Mouse (Mus musculus) hindbrain, embryonic 10.5 days (tissue): ENCODE data around the gene Olfml3. TPM values are rescaled to one million over a fixed set of nuclear protein-coding genes. Genes with fewer than 3 reads are reported as not detected.

Experiments used
- DNase-seq: peaks from one replicate; pipeline ENCODE4 v3.0.0-alpha.2; 2017; ENCODE audit warnings: low spot score
- H3K27ac ChIP-seq: fragments of 300-500 bp; sonication (generic); 2 replicates; pipeline ENCODE4 v1.5.1; 2016; ENCODE audit warnings: mild to moderate bottlenecking, moderate library complexity
- H3K27me3 ChIP-seq: fragments of 300-500 bp; sonication (generic); 2 replicates; pipeline ENCODE4 v1.6.1; 2016; ENCODE audit warnings: mild to moderate bottlenecking; ENCODE audit not compliant: poor library complexity, insufficient read depth, severe bottlenecking
- H3K36me3 ChIP-seq: fragments of 300-500 bp; sonication (generic); 2 replicates; pipeline ENCODE4 v1.6.1; 2016; ENCODE audit warnings: mild to moderate bottlenecking, moderate library complexity
- H3K4me1 ChIP-seq: fragments of 300-500 bp; sonication (generic); replicated peaks from 2 replicates; pipeline ENCODE4 v1.6.1; 2016; ENCODE audit warnings: mild to moderate bottlenecking
- H3K4me3 ChIP-seq: fragments of 300-500 bp; sonication (generic); 2 replicates; pipeline ENCODE4 v1.5.1; 2016; ENCODE audit warnings: mild to moderate bottlenecking, moderate library complexity
- H3K9me3 ChIP-seq: fragments of 300-500 bp; sonication (generic); 2 replicates; pipeline ENCODE4 v1.6.1; 2016; ENCODE audit warnings: mild to moderate bottlenecking, moderate library complexity
- WGBS: fragments of 180-500 bp; shearing (Covaris S2); methylation state at CpG from one replicate; pipeline ENCODE4 v1.1.7; 2016; 5-methylcytosine and 5-hydroxymethylcytosine counted together
- polyA plus RNA-seq: library from polyadenylated mRNA; unstranded; fragments of >200 nt; fragmentation: Nextera tagmentation; extraction: Ambion mirVana; gene quantifications from 2 replicates; pipeline ENCODE4 v1.2.1, GENCODE M21; 2016

The Olfml3 gene
- polyA plus RNA-seq, 1 experiment from 2014 or later: 10.6 TPM

DNA sequence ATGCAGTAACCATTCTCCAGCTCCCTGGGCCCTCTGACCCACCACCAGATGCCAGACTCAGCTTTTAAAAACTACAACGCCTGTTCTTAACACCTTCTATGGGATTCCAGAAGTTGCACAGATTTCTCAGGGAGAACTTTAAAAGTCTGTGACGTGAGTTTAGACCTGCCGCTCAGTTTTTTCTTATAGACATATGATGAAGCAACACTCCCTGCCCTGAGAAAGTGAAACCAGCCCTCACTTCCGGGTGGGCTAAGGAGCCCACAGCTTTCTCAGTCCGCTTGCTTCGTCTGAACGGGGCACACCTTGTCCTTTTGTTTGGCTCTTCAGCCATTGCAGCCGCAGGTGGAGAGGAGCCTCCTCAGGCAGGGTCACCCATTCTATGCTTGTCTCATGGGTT lies 22.9 kb downstream of the Olfml3 start:
- Histone ChIP-seq H3K9me3 (no peaks in the 10 kb centered on the region), H3K27me3 (peaks cover 12% of the 10 kb centered on the region), H3K4me3 (no peak overlapping the region), H3K36me3 (no peaks in the 10 kb centered on the region), H3K27ac (peak overlapping the region; percentile 29; the same call in 1 of the 2 replicates), H3K4me1 (peaks cover 37% of the 10 kb centered on the region)
- WGBS: 87% methylated on average over 8 of the region's 8 CpGs
- DNase-seq: no peak

GRCm38 (mm10) chr3:103714236-103714875 lies 23.4 kb downstream of the Olfml3 start:
- H3K27me3 ChIP-seq: peaks cover 12% of the 10 kb centered on the region
- 73% methylated on average over 7 of the region's 7 CpGs for WGBS

DNA sequence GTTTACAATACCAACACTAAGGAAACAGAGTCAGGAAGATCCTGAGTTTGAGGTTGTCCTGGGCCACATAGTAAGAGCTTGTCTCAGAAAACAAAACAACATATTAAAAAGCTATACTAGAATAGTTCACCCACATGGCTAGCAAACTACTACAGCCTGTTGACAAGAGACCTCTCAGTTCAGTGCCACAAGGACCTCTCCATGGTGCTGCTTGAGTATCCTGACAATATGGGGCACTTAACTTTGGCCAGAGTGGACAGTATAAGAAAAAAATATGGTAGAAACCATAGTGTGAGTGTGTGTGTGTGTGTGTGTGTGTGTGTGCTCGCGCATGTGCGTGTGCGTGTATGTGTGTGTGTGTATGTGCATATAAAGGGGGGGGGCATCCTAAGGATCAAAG lies 25.6 kb downstream of the Olfml3 start:
- peaks cover 15% of the 10 kb centered on the region for H3K27me3 ChIP-seq
- H3K4me1 ChIP-seq: peaks cover 30% of the 10 kb centered on the region
- no peak overlapping the region for H3K4me3 ChIP-seq
- 97% methylated on average over 4 of the region's 4 CpGs for WGBS
- no peak overlapping the region for H3K27ac ChIP-seq
- DNase-seq: no peak
- H3K9me3 ChIP-seq: no peaks in the 10 kb centered on the region
- no peaks in the 10 kb centered on the region for H3K36me3 ChIP-seq

More at GRCm38 (mm10) chr3:103714236-103714875, 23.4 kb downstream of the Olfml3 start:
- peaks cover 37% of the 10 kb centered on the region for H3K4me1 ChIP-seq
- no peaks in the 10 kb centered on the region for H3K36me3 ChIP-seq
- DNase-seq: no peak
- peak overlapping the region; percentile 3; the same call in 1 of the 2 replicates for H3K27ac ChIP-seq
- no peak overlapping the region for H3K4me3 ChIP-seq
- H3K9me3 ChIP-seq: no peaks in the 10 kb centered on the region

- H3K36me3 ChIP-seq: no peaks in the 10 kb centered on the region
- H3K27me3 ChIP-seq: peaks cover 5% of the 10 kb centered on the region; the same call in 1 of the 2 replicates
- H3K4me1 ChIP-seq: peaks cover 5% of the 10 kb centered on the region; the same call in 1 of the 2 replicates
- no peaks in the 10 kb centered on the region for H3K9me3 ChIP-seq
- whole genome bisulfite sequencing: 93% methylated on average over 5 of the region's 5 CpGs
- H3K27ac ChIP-seq: no peak overlapping the region
- no peak overlapping the region for H3K4me3 ChIP-seq
- no peak for DNase-seq
These were observed 28.2 kb downstream of the Olfml3 start for GRCm38 (mm10) chr3:103709470-103710040.

DNA sequence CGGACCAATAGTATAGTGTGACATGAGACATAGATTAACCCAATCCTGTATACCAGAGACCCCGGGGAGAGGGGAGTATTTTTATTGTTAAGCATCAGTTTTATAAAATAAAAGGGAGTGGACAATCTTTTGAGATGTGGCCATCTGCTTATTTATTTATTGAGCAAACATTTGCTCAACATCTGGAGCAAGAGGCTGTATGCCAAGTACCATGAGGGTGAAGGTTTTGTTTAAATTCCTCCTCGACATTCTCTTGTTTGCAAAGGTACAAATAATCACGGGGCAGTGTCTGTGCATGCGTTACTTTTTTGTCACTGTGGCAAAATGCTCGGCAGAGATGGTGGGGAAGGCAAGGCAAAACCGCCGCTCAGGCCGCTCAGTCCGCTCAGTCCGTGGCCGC lies 32.4 kb downstream of the Olfml3 start:
- Histone ChIP-seq H3K4me1 (peaks cover 4% of the 10 kb centered on the region; the same call in 1 of the 2 replicates), H3K27ac (no peak overlapping the region), H3K4me3 (no peak overlapping the region), H3K27me3 (0 out of 2 replicates have a peak, but pooled peaks cover 2% of the 10 kb centered on the region), H3K36me3 (no peaks in the 10 kb centered on the region), H3K9me3 (no peaks in the 10 kb centered on the region)
- 91% methylated on average over 12 of the region's 12 CpGs for WGBS
- no peak for DNase-seq

DNA sequence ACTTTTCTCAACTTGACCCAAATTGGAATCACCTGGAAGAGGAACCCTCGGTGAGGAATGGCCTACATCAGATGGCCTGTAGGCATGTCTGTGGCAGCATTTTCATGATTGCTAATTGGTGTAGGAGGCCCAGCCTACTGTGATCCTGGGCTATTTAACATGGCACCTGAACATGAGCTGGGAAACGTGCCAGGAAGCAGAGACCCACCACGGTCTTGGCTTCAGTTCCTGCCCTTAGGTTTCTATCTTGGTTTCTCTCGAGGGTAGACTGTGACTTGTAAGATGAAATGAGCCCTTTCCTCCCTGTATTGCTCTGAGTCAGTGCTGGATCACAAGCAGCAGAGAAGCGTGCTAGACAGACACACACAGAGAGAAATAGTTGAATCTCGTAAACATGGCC lies 33.1 kb downstream of the Olfml3 start:
- no peaks in the 10 kb centered on the region for H3K36me3 ChIP-seq
- 0 out of 2 replicates have a peak, but pooled peaks cover 2% of the 10 kb centered on the region for H3K27me3 ChIP-seq
- WGBS: 89% methylated on average over 6 of the region's 6 CpGs
- H3K9me3 ChIP-seq: no peaks in the 10 kb centered on the region
- peaks cover 4% of the 10 kb centered on the region; the same call in 1 of the 2 replicates for H3K4me1 ChIP-seq
- H3K4me3 ChIP-seq: no peak overlapping the region
- no peak overlapping the region for H3K27ac ChIP-seq
- no peak for DNase-seq

- H3K9me3 ChIP-seq: no peaks in the 10 kb centered on the region
- H3K27ac ChIP-seq: no peak overlapping the region
- H3K4me3 ChIP-seq: no peak overlapping the region
- DNase-seq: no peak
- 95% methylated on average over 1 of the region's 1 CpGs for WGBS
- no peaks in the 10 kb centered on the region for H3K36me3 ChIP-seq
- no peaks in the 10 kb centered on the region for H3K27me3 ChIP-seq
- H3K4me1 ChIP-seq: no peaks in the 10 kb centered on the region
These were observed 41.3 kb downstream of the Olfml3 start for GRCm38 (mm10) chr3:103696388-103696925.

DNA sequence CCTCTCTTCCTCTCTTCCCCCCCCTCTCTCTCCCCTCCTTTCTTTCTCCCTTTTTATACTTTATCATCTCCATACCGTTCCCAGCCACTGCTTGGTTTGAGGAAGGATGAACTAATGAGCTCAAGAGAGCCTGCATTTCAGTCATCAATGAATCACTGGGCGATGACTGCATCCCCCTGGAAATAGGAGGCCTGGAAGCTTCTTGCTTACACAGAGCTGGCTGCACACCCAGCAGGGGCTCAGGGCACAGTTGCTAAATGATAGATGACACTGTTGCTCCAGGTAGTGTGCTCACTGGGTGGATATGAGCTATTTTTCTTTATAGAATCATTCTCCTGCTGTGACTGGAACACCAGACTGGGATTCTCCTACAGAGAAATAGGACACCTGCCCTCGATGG lies 42.2 kb downstream of the Olfml3 start:
- Histone ChIP-seq H3K4me1 (no peaks in the 10 kb centered on the region), H3K4me3 (no peak overlapping the region), H3K27ac (no peak overlapping the region), H3K36me3 (no peaks in the 10 kb centered on the region), H3K9me3 (no peaks in the 10 kb centered on the region), H3K27me3 (no peaks in the 10 kb centered on the region)
- 61% methylated on average over 3 of the region's 3 CpGs for WGBS
- DNase-seq: no peak

GRCm38 (mm10) chr3:103690506-103690905 lies 47.3 kb downstream of the Olfml3 start:
- DNase-seq: no peak
- WGBS: 76% methylated on average over 3 of the region's 3 CpGs
- H3K27me3 ChIP-seq: no peaks in the 10 kb centered on the region

GRCm38 (mm10) chr3:103689043-103689442 lies 48.8 kb downstream of the Olfml3 start:
- no peak overlapping the region for H3K27ac ChIP-seq
- H3K27me3 ChIP-seq: peaks cover 6% of the 10 kb centered on the region
- 76% methylated on average over 1 of the region's 1 CpGs for WGBS

More at GRCm38 (mm10) chr3:103690506-103690905, 47.3 kb downstream of the Olfml3 start:
- H3K4me3 ChIP-seq: no peak overlapping the region
- H3K4me1 ChIP-seq: no peaks in the 10 kb centered on the region
- H3K27ac ChIP-seq: no peak overlapping the region
- H3K9me3 ChIP-seq: no peaks in the 10 kb centered on the region
- no peaks in the 10 kb centered on the region for H3K36me3 ChIP-seq

GRCm38 (mm10) chr3:103683966-103684319 lies 53.9 kb downstream of the Olfml3 start:
- Histone ChIP-seq H3K9me3 (no peaks in the 10 kb centered on the region), H3K36me3 (no peaks in the 10 kb centered on the region), H3K4me3 (no peak overlapping the region), H3K27me3 (peaks cover 22% of the 10 kb centered on the region), H3K27ac (peak overlapping the region; percentile 5; the same call in 1 of the 2 replicates), H3K4me1 (peaks cover 23% of the 10 kb centered on the region)
- DNase-seq: no peak
- WGBS: 33% methylated on average over 5 of the region's 5 CpGs

More at GRCm38 (mm10) chr3:103689043-103689442, 48.8 kb downstream of the Olfml3 start:
- H3K4me3 ChIP-seq: no peak overlapping the region
- no peak for DNase-seq
- H3K4me1 ChIP-seq: peaks cover under 1% of the 10 kb centered on the region
- no peaks in the 10 kb centered on the region for H3K9me3 ChIP-seq
- no peaks in the 10 kb centered on the region for H3K36me3 ChIP-seq

- 4% methylated on average over 21 of the region's 21 CpGs for WGBS
- Histone ChIP-seq H3K36me3 (no peaks in the 10 kb centered on the region), H3K4me1 (peaks cover 27% of the 10 kb centered on the region), H3K27me3 (peaks cover 22% of the 10 kb centered on the region), H3K27ac (peak overlapping the region; percentile 5; the same call in 1 of the 2 replicates), H3K9me3 (no peaks in the 10 kb centered on the region), H3K4me3 (peak overlapping the region; percentile 38)
- DNase-seq: peak; percentile 26
These were observed 54.4 kb downstream of the Olfml3 start for GRCm38 (mm10) chr3:103683234-103683965.
